Comparison of ENCODE assay signal across 14 mouse cellular contexts in the genomic region with DNA sequence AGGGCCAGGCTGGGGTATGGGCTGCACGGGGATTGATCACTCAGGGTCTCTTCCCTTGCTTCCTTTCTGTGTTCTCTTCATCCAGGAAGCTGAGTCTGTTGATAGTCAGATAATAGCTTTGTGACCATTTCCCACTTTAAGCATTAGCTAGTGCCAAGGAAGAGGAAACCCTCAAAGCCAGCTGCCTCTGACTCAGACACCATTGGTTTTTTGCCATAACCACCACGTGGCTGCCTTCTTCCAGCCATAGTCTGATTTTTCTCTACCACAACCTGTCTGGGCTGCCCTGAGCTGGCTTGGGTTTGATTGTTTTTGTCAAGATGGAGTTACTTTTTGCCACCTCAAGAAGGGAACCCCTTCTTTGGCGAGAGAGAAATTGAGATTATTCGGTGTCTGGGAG. TPM values are rescaled to one million over a fixed set of nuclear protein-coding genes. Genes with fewer than 3 reads are reported as not detected.
DNase-seq lines count a peak whose midpoint lies in the region; ATAC-seq and TF ChIP-seq lines count a peak whose summit lies in the region.
"Had no signal": no experiment of that assay in that cellular context is flagged by ENCODE, and none has a peak within 500 bp of the region (broad histone marks: within the 10 kb centered on the region; RNA-seq: fewer than 3 reads in every experiment).

No protein-coding gene starts in this region.

- no peak overlapping the region for H3K4me3 ChIP-seq in bone marrow macrophage, adult 2 months (ENCODE audit: insufficient read depth, low read length)
- H3K4me3 ChIP-seq: heart, embryonic 15.5 days; hindbrain, embryonic 15.5 days had no signal

- 0 out of 2 replicates have a peak, but pooled peaks have one; percentile 21 for ATAC-seq in neutrophil, adult 5-6 weeks (ENCODE audit: extremely low read depth, insufficient number of reproducible peaks, low FRiP score, poor library complexity, severe bottlenecking)
- ATAC-seq in erythroid progenitor cell, adult 5-6 weeks (replicated peaks; ENCODE audit: low FRiP score, poor library complexity, severe bottlenecking): no peak

- TF ChIP-seq CTCF in bone marrow macrophage, adult 2 months (IDR thresholded peaks at IDR 0.05; ENCODE audit: low read depth, low read length): no peak

- peak; percentile 66 for DNase-seq in layer of hippocampus, adult 9-11 months
- DNase-seq in layer of hippocampus, postnatal 10 days (ENCODE audit: low spot score in 2 of 2): no peak
- peak; percentile 55 to 56 for DNase-seq in cerebellum, postnatal 36 days
- no peak for DNase-seq in spleen, adult 18-20 months
- DNase-seq: kidney, adult 8-10 months; liver; midbrain, embryonic 14.5 days; thymus, postnatal 4 days had no signal

- peak overlapping the region; percentile 80 for H3K27ac ChIP-seq in bone marrow macrophage, adult 2 months (ENCODE audit: insufficient read depth, low read depth, low read length)
- H3K27ac ChIP-seq: heart, embryonic 15.5 days; hindbrain, embryonic 15.5 days; stomach, postnatal 0 days had no signal

- TF ChIP-seq POLR2A in bone marrow macrophage, adult 2 months (IDR thresholded peaks at IDR 0.05; ENCODE audit: borderline replicate concordance, low read depth, low read length): no peak

- H3K4me1 ChIP-seq in bone marrow macrophage, adult 2 months (ENCODE audit: control insufficient read depth, insufficient read depth, low read length): peaks cover 26% of the 10 kb centered on the region
- H3K4me1 ChIP-seq: heart, embryonic 15.5 days; hindbrain, embryonic 15.5 days had no signal

RNA-seq across cellular contexts. Expression of a gene that starts 41.0 kb away (rescaled TPM):
- total RNA-seq in layer of hippocampus, postnatal 10 days (2021): 100 to 1,000 TPM; 621 to 648 TPM
- 196 and 203 TPM in 2 replicates for polyA plus RNA-seq in bone marrow macrophage, adult 2 months (2012; ENCODE audit: insufficient read depth, insufficient read length, missing spikeins)
- 440 and 446 TPM in 2 replicates for total RNA-seq in neutrophil, adult 5-6 weeks (2017)
- 26.8 and 44.7 TPM in 2 replicates for total RNA-seq in erythroid progenitor cell, adult 5-6 weeks (2015; ENCODE audit: low replicate concordance)
- 17.5 and 23.0 TPM in 2 replicates for total RNA-seq in erythroid progenitor cell, adult 5-6 weeks (2017; ENCODE audit: low replicate concordance)

Comparison
In these comparisons a context has a peak if more than half of its experiments do, and no peak if none do; other contexts are left out.
1. DNase-seq: peak in layer of hippocampus, adult 9-11 months (single experiment) and cerebellum, postnatal 36 days (2 of 2); none in layer of hippocampus, postnatal 10 days (0 of 2) and spleen, adult 18-20 months (0 of 2).